ENCODE assay signal across 8 mouse cellular contexts in the genomic region with DNA sequence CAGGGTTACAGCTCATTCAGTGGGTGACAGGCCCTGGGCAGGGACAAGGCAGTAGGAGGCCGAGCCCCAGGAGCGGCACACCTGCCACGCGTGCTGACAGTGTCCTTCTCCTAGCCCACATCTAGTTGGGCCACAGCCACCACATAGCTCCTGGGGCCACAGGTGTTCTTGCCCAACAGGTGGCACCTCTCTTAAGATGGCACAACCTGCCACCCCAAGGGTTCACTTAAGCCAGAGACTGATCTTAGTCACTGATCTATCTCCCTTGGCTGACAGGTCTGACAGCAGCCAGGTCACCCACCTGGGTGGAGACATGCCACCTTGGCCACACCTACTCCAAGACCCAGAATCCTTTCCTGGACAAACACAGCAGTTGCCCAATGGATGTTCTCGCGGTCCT. TPM values are rescaled to one million over a fixed set of nuclear protein-coding genes. Genes with fewer than 3 reads are reported as not detected.
A peak's percentile ranks its signal among the peaks of the same experiment; 100 is the strongest.
DNase-seq lines count a peak whose midpoint lies in the region; ATAC-seq and TF ChIP-seq lines count a peak whose summit lies in the region.

No protein-coding gene starts in this region.

- H3K9me3 ChIP-seq in heart, embryonic 13.5 days: no peaks in the 10 kb centered on the region
- no peaks in the 10 kb centered on the region for H3K9me3 ChIP-seq in hindbrain, embryonic 12.5 days (replicated peaks)
- no peaks in the 10 kb centered on the region for H3K9me3 ChIP-seq in lung, postnatal 0 days (ENCODE audit: low read length)

- no peak for TF ChIP-seq EP300 in lung, postnatal 0 days (IDR thresholded peaks at IDR 0.05)

- intact Hi-C loops in left cerebral cortex, postnatal 36 days (cut with DNase I): no loop called here

- H3K27ac ChIP-seq in heart, embryonic 13.5 days (replicated peaks): peak overlapping the region; percentile 92
- H3K27ac ChIP-seq in hindbrain, embryonic 12.5 days: peak overlapping the region; percentile 55
- H3K27ac ChIP-seq in lung, postnatal 0 days (ENCODE audit: low read length): peak overlapping the region; percentile 85

- peak overlapping the region; percentile 70 for H3K4me3 ChIP-seq in heart, embryonic 13.5 days
- no peak overlapping the region for H3K4me3 ChIP-seq in hindbrain, embryonic 12.5 days
- peak overlapping the region; percentile 15; the same call in 1 of the 2 replicates for H3K4me3 ChIP-seq in lung, postnatal 0 days (ENCODE audit: low read depth, low read length)

- no peak for DNase-seq in heart, adult 9 months (ENCODE audit: low spot score in 2 of 2)
- peak; percentile 48 for DNase-seq in NIH3T3 (ENCODE audit: low read depth)
- DNase-seq in lung, postnatal 0 days (ENCODE audit: low spot score): peak; percentile 66
- no peak for DNase-seq in ovary, postnatal 14 days (ENCODE audit: low spot score)
- no peak for DNase-seq in left cerebral cortex, postnatal 36 days (ENCODE audit: low spot score in 2 of 2)
- no peak for DNase-seq in thymus, postnatal 36 days

- peak overlapping the region; percentile 90 for H3K9ac ChIP-seq in heart, embryonic 13.5 days
- H3K9ac ChIP-seq in hindbrain, embryonic 12.5 days: no peak overlapping the region
- no peak overlapping the region for H3K9ac ChIP-seq in lung, postnatal 0 days (replicated peaks; ENCODE audit: low read depth)

- TF ChIP-seq CTCF in lung, postnatal 0 days (IDR thresholded peaks at IDR 0.05): no peak

- H3K4me1 ChIP-seq in heart, embryonic 13.5 days: peaks cover 89% of the 10 kb centered on the region
- H3K4me1 ChIP-seq in hindbrain, embryonic 12.5 days: peaks cover 69% of the 10 kb centered on the region
- H3K4me1 ChIP-seq in lung, postnatal 0 days (ENCODE audit: insufficient read depth, low read depth, low read length): peaks cover 48% of the 10 kb centered on the region

- no peak for ATAC-seq in heart, embryonic 13.5 days (ENCODE audit: extremely low read depth, insufficient number of reproducible peaks, low FRiP score, low TSS enrichment)
- ATAC-seq in hindbrain, embryonic 12.5 days (ENCODE audit: low FRiP score): no peak
- ATAC-seq in lung, postnatal 0 days: no peak; the same call in 1 of the 2 replicates

- WGBS in heart, embryonic 13.5 days: 70% methylated on average over 6 of the region's 6 CpGs
- WGBS in hindbrain, embryonic 12.5 days: 86% methylated on average over 6 of the region's 6 CpGs
- 40% methylated on average over 6 of the region's 6 CpGs for WGBS in lung, postnatal 0 days

- H3K27me3 ChIP-seq in heart, embryonic 13.5 days (replicated peaks): no peaks in the 10 kb centered on the region
- H3K27me3 ChIP-seq in hindbrain, embryonic 12.5 days: no peaks in the 10 kb centered on the region
- H3K27me3 ChIP-seq in lung, postnatal 0 days (replicated peaks; ENCODE audit: insufficient read depth, low read length): no peaks in the 10 kb centered on the region

- peak overlapping the region; percentile 82 for H3K4me2 ChIP-seq in heart, embryonic 13.5 days
- peak overlapping the region; percentile 89 for H3K4me2 ChIP-seq in hindbrain, embryonic 12.5 days (replicated peaks)
- peak overlapping the region; percentile 83 for H3K4me2 ChIP-seq in lung, postnatal 0 days (replicated peaks; ENCODE audit: low read depth, low read length)

- H3K36me3 ChIP-seq in heart, embryonic 13.5 days: peaks cover 18% of the 10 kb centered on the region
- no peaks in the 10 kb centered on the region for H3K36me3 ChIP-seq in hindbrain, embryonic 12.5 days
- no peaks in the 10 kb centered on the region for H3K36me3 ChIP-seq in lung, postnatal 0 days (ENCODE audit: insufficient read depth, low read length)

RNA-seq across cellular contexts. Expression of a gene that starts 3.1 kb away (rescaled TPM):
- 65.6 and 72.5 TPM in 2 replicates for polyA plus RNA-seq in heart, embryonic 13.5 days (2015; fragmentation: Nextera tagmentation; extraction: Ambion mirVana)
- polyA plus RNA-seq in hindbrain, embryonic 12.5 days (2016; fragmentation: Nextera tagmentation; extraction: Ambion mirVana): 56.2 and 56.9 TPM in 2 replicates
- 37.8 and 38.9 TPM in 2 replicates for polyA plus RNA-seq in lung, postnatal 0 days (2015; fragmentation: Nextera tagmentation; extraction: Ambion mirVana)
- 10 to 100 TPM; 59.4 to 66.5 TPM for total RNA-seq in left cerebral cortex, postnatal 36 days (2021)

RNA-seq across cellular contexts. Expression of a gene that starts 3.2 kb away (rescaled TPM):
- 15.2 and 15.8 TPM in 2 replicates for polyA plus RNA-seq in heart, embryonic 13.5 days (2015; fragmentation: Nextera tagmentation; extraction: Ambion mirVana)
- polyA plus RNA-seq in hindbrain, embryonic 12.5 days (2016; fragmentation: Nextera tagmentation; extraction: Ambion mirVana): 16.3 and 18.0 TPM in 2 replicates
- polyA plus RNA-seq in lung, postnatal 0 days (2015; fragmentation: Nextera tagmentation; extraction: Ambion mirVana): 17.4 and 18.0 TPM in 2 replicates
- total RNA-seq in left cerebral cortex, postnatal 36 days (2021): 10 to 100 TPM in 1 of 2 experiments, 1 to 10 TPM in 1; 9.8 to 11.2 TPM

RNA-seq across cellular contexts. Expression of a gene that starts 18.1 kb away (rescaled TPM):
- 136 and 139 TPM in 2 replicates for polyA plus RNA-seq in heart, embryonic 13.5 days (2015; fragmentation: Nextera tagmentation; extraction: Ambion mirVana)
- polyA plus RNA-seq in hindbrain, embryonic 12.5 days (2016; fragmentation: Nextera tagmentation; extraction: Ambion mirVana): 112 and 119 TPM in 2 replicates
- 76.2 and 78.4 TPM in 2 replicates for polyA plus RNA-seq in lung, postnatal 0 days (2015; fragmentation: Nextera tagmentation; extraction: Ambion mirVana)
- total RNA-seq in left cerebral cortex, postnatal 36 days (2021): 10 to 100 TPM; 75.3 to 86.0 TPM

RNA-seq across cellular contexts. Expression of a gene that starts 36.6 kb away (rescaled TPM):
- polyA plus RNA-seq in heart, embryonic 13.5 days (2015; fragmentation: Nextera tagmentation; extraction: Ambion mirVana): 15.2 and 16.9 TPM in 2 replicates
- 22.8 and 24.3 TPM in 2 replicates for polyA plus RNA-seq in hindbrain, embryonic 12.5 days (2016; fragmentation: Nextera tagmentation; extraction: Ambion mirVana)
- polyA plus RNA-seq in lung, postnatal 0 days (2015; fragmentation: Nextera tagmentation; extraction: Ambion mirVana): 8.7 and 9.0 TPM in 2 replicates
- total RNA-seq in left cerebral cortex, postnatal 36 days (2021): 100 to 1,000 TPM in 1 of 2 experiments, 10 to 100 TPM in 1; 88.4 to 100 TPM

RNA-seq across cellular contexts. Expression of a gene that starts 48.4 kb away (rescaled TPM):
- polyA plus RNA-seq in heart, embryonic 13.5 days (2015; fragmentation: Nextera tagmentation; extraction: Ambion mirVana): 19.9 and 23.5 TPM in 2 replicates
- 34.0 and 34.3 TPM in 2 replicates for polyA plus RNA-seq in hindbrain, embryonic 12.5 days (2016; fragmentation: Nextera tagmentation; extraction: Ambion mirVana)
- polyA plus RNA-seq in lung, postnatal 0 days (2015; fragmentation: Nextera tagmentation; extraction: Ambion mirVana): 20.7 and 26.5 TPM in 2 replicates
- 10 to 100 TPM; 12.0 to 13.2 TPM for total RNA-seq in left cerebral cortex, postnatal 36 days (2021)

Comparison
In these comparisons a context has a peak if more than half of its experiments do, and no peak if none do; other contexts are left out.
1. DNase-seq: peak in NIH3T3 (single experiment) and lung, postnatal 0 days (single experiment); none in heart, adult 9 months (0 of 2), ovary, postnatal 14 days (single experiment), left cerebral cortex, postnatal 36 days (0 of 2) and thymus, postnatal 36 days (0 of 2).
2. Peak in every context shown above with its lines, with median percentiles within 50 percentile points of each other: H3K27ac ChIP-seq and H3K4me2 ChIP-seq.